Mouse (Mus musculus) spleen, adult 2 months (tissue): ENCODE measurements around the gene Actr3b. TPM values are rescaled to one million over a fixed set of nuclear protein-coding genes. Genes with fewer than 3 reads are reported as not detected.
"Not testable (repeated sequence)": the region's sequence is repeated elsewhere in the genome, so short reads cannot be mapped to it uniquely, and the experiment has no call there.

ENCODE experiments used
- DNase-seq, 2 experiments: peaks; one replicate each; pipeline versions ENCODE4 v3.0.0 to v3.0.0-alpha.2; 2012 to 2021; ENCODE audit warnings: low spot score in 2 of 2, low read depth in 1 of 2
- H3K27ac ChIP-seq: fragments of 200-500 bp; 2 replicates; pipeline ENCODE4 v1.5.1; 2012; ENCODE audit warnings: low read length, inconsistent platforms; ENCODE audit not compliant: insufficient read depth
- H3K27me3 ChIP-seq: fragments of 200-500 bp; 2 replicates; pipeline ENCODE4 v1.6.1; 2012; ENCODE audit warnings: mild to moderate bottlenecking, moderate library complexity, low read length, inconsistent platforms; ENCODE audit not compliant: control insufficient read depth, insufficient read depth
- H3K36me3 ChIP-seq: fragments of 200-500 bp; 2 replicates; pipeline ENCODE4 v1.6.1; 2012; ENCODE audit warnings: mild to moderate bottlenecking, low read length, inconsistent platforms; ENCODE audit not compliant: control insufficient read depth, insufficient read depth
- H3K4me1 ChIP-seq: fragments of 200-500 bp; 2 replicates; pipeline ENCODE4 v1.6.1; 2011; ENCODE audit warnings: inconsistent platforms; ENCODE audit not compliant: control insufficient read depth, insufficient read depth, insufficient read length
- H3K4me3 ChIP-seq: fragments of 200-500 bp; 2 replicates; pipeline ENCODE4 v1.5.1; 2011; ENCODE audit warnings: mild to moderate bottlenecking, inconsistent platforms; ENCODE audit not compliant: insufficient read depth, insufficient read length; ENCODE audit errors: extremely low read depth
- CTCF ChIP-seq: fragments of 200-500 bp; IDR thresholded peaks from 2 replicates; pipeline ENCODE4 v1.5.1; 2011; ENCODE audit warnings: mild to moderate bottlenecking, inconsistent platforms; ENCODE audit not compliant: insufficient read depth, insufficient read length, insufficient replicate concordance; ENCODE audit errors: extremely low read depth
- POLR2A ChIP-seq: fragments of 200-500 bp; IDR thresholded peaks from 2 replicates; pipeline ENCODE4 v1.6.1; 2011; ENCODE audit warnings: low read depth, low read length, inconsistent platforms
- WGBS: fragments of 180-500 bp; shearing (Covaris S2); methylation state at CpG from one replicate; pipeline ENCODE4 v1.1.7; 2018; 5-methylcytosine and 5-hydroxymethylcytosine counted together
- polyA plus RNA-seq: library from polyadenylated mRNA; depleted of rRNA; stranded (reverse); fragments of >200 nt; gene quantifications from 2 replicates; pipeline ENCODE4 v1.2.3, GENCODE M21; 2012

The Actr3b gene
- polyA plus RNA-seq, 1 experiment, result 0.85 TPM

- no peak for DNase-seq
- Histone ChIP-seq H3K27ac (no peak overlapping the region), H3K4me1 (no peaks in the 10 kb centered on the region), H3K36me3 (no peaks in the 10 kb centered on the region), H3K27me3 (no peaks in the 10 kb centered on the region), H3K4me3 (no peak overlapping the region)
- 70% methylated on average over 2 of the region's 2 CpGs for WGBS
- no peak for TF ChIP-seq CTCF
- no peak for TF ChIP-seq POLR2A
Measured at GRCm38 (mm10) chr5:25735861-25736260, 23.9 kb upstream of the Actr3b start.

GRCm38 (mm10) chr5:25738448-25738847 is 21.3 kb upstream of the Actr3b start:
- Histone ChIP-seq H3K27ac (no peak overlapping the region), H3K27me3 (no peaks in the 10 kb centered on the region), H3K4me1 (no peaks in the 10 kb centered on the region), H3K4me3 (no peak overlapping the region), H3K36me3 (no peaks in the 10 kb centered on the region)
- DNase-seq, result no peak
- TF ChIP-seq POLR2A (no peak), CTCF (no peak)
- 73% methylated on average over 3 of the region's 3 CpGs for WGBS

GRCm38 (mm10) chr5:25738902-25739301 is 20.9 kb upstream of the Actr3b start:
- not testable (repeated sequence) for H3K27me3 ChIP-seq, DNase-seq, H3K27ac ChIP-seq, H3K4me3 ChIP-seq, H3K36me3 ChIP-seq, H3K4me1 ChIP-seq
- WGBS, result 89% methylated on average over 1 of the region's 1 CpGs

DNA sequence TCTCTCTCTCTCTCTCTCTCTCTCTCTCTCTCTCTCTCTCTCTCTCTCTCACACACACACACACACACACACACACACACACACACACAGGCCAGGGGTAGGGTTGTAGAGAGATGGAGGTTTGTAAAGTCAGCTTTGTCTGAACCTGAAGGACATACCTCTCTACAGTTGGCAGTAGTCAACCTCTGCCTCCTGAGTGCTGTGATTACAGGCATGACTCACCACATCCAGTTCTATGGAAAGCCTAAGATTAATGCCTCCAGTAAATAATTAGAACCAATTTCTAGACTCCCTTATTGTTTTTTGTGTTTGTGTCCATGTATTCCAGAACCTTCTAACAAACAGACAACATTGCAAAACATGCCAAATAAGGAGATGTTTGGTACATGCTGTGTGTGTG is 11.9 kb upstream of the Actr3b start:
- TF ChIP-seq POLR2A, result no peak
- no peak for TF ChIP-seq CTCF
- Histone ChIP-seq H3K27ac (no peak overlapping the region), H3K36me3 (no peaks in the 10 kb centered on the region), H3K4me1 (no peaks in the 10 kb centered on the region), H3K27me3 (no peaks in the 10 kb centered on the region), H3K4me3 (no peak overlapping the region)
- DNase-seq, result no peak

DNA sequence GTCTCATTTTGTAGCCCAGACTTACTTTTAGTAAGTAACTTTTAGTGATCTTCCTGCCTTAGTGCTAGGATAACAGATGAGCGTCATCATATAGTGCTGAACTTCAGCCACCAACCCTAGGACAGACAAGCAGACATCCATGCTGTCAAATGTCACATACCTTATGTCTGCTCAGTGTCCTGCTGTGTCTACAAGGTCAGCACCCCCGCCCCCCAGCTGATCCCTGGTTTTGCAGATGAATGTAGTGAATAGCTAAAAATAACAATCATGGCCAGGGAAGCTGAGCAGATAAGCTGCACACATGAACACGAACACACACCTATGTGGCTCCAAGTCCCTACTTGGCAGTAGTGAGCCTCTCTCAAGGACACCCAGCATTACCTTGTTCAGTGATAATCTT is 11.2 kb upstream of the Actr3b start:
- H3K27me3 ChIP-seq, result no peaks in the 10 kb centered on the region
- no peak overlapping the region for H3K4me3 ChIP-seq
- no peak overlapping the region for H3K27ac ChIP-seq
- H3K4me1 ChIP-seq, result no peaks in the 10 kb centered on the region
- TF ChIP-seq CTCF (no peak), POLR2A (no peak)
- H3K36me3 ChIP-seq, result no peaks in the 10 kb centered on the region
- WGBS, result 74% methylated on average over 3 of the region's 3 CpGs
- DNase-seq, result no peak

DNA sequence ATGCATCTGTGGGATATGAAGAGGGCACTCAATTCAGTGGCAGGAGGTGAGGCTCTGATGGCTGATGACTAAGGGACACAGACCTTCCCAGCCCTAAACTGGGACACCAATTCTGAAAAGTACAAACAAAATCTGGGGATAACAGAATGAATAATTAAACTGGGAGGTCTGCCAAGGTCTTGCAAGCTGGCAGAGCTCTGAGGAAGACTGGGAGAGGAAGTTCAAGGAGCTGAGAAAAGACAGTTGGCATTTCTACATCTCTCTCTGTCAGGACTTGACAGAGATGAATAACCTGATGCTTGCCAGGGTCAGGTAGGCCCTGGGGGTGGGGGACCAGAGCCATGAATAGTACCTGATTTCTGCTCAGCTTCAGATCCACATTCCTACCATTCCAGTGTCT is 8.2 kb upstream of the Actr3b start:
- H3K4me1 ChIP-seq, result no peaks in the 10 kb centered on the region
- TF ChIP-seq POLR2A (no peak), CTCF (no peak)
- no peak for DNase-seq
- no peak overlapping the region for H3K27ac ChIP-seq
- H3K36me3 ChIP-seq, result no peaks in the 10 kb centered on the region
- H3K4me3 ChIP-seq, result no peak overlapping the region
- H3K27me3 ChIP-seq, result no peaks in the 10 kb centered on the region

- H3K4me1 ChIP-seq, result no peaks in the 10 kb centered on the region
- no peaks in the 10 kb centered on the region for H3K36me3 ChIP-seq
- H3K27me3 ChIP-seq, result no peaks in the 10 kb centered on the region
- DNase-seq, result no peak
- TF ChIP-seq CTCF (no peak), POLR2A (no peak)
- 92% methylated on average over 5 of the region's 5 CpGs for WGBS
- no peak overlapping the region for H3K4me3 ChIP-seq
- no peak overlapping the region for H3K27ac ChIP-seq
Measured at GRCm38 (mm10) chr5:25752862-25753261, 6.9 kb upstream of the Actr3b start.
